ENCODE assay signal across 20 mouse cellular contexts in the genomic region with DNA sequence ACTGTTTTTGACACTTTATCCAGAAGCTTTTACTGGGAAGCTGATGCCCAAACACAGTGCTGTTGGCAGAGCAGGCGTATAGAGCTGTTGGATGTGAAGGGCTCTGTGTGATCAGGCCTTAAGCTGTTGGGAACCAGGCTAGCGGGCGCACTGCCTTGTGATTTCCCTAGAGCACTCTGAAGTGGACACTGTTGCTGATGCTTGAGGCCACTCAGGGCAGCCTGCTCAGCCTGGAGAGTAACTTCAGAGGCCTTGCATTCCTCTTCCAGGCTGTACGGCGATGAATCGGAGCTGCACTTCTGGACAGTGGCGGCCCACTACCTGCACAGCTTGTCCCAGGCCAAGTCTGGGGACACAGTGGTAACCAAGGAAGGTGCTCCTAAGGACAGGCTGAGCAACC. TPM values are rescaled to one million over a fixed set of nuclear protein-coding genes. Genes with fewer than 3 reads are reported as not detected.
DNase-seq lines count a peak whose midpoint lies in the region; ATAC-seq and TF ChIP-seq lines count a peak whose summit lies in the region.
"Had no signal": no experiment of that assay in that cellular context is flagged by ENCODE, and none has a peak within 500 bp of the region (broad histone marks: within the 10 kb centered on the region; RNA-seq: fewer than 3 reads in every experiment).

No protein-coding gene starts in this region.

- peak; percentile 70 for DNase-seq in heart, embryonic 10.5 days (ENCODE audit: low spot score)
- no peak for DNase-seq in heart, adult 18-20 months
- peak; percentile 50 to 66 for DNase-seq in lung, adult 18-20 months
- no peak for DNase-seq in lung, postnatal 14 days
- DNase-seq in lung, postnatal 0 days (ENCODE audit: low spot score): peak; percentile 68
- peak; percentile 38 for DNase-seq in lung, postnatal 25 days (ENCODE audit: low spot score)
- DNase-seq in ovary, adult 18-20 months (ENCODE audit: low spot score): no peak
- DNase-seq in cerebellum, postnatal 14 days: no peak
- DNase-seq: adrenal gland, adult 2 months; adrenal gland, postnatal 10 days; adrenal gland, postnatal 25 days; cerebellum, adult 11 months; cerebellum, adult 18-20 months; cerebellum, adult 8-10 months; cerebellum, adult 9-11 months; cerebellum, postnatal 25 days had no signal

- H3K4me3 ChIP-seq in heart, embryonic 10.5 days: no peak overlapping the region
- no peak overlapping the region for H3K4me3 ChIP-seq in lung, postnatal 0 days (ENCODE audit: low read depth, low read length)
- H3K4me3 ChIP-seq: embryonic facial prominence, embryonic 10.5 days; embryonic facial prominence, embryonic 12.5 days; forebrain, embryonic 13.5 days; forebrain, embryonic 15.5 days had no signal

- peak; percentile 84 for ATAC-seq in lung, postnatal 0 days
- ATAC-seq: forebrain, embryonic 13.5 days; forebrain, embryonic 15.5 days had no signal

- TF ChIP-seq CTCF in lung, postnatal 0 days (IDR thresholded peaks at IDR 0.05): no peak

- H3K36me3 ChIP-seq in heart, embryonic 10.5 days: peaks cover 87% of the 10 kb centered on the region
- peaks cover 32% of the 10 kb centered on the region; the same call in 1 of the 2 replicates for H3K36me3 ChIP-seq in lung, postnatal 0 days (ENCODE audit: insufficient read depth, low read length)

- no peak overlapping the region for H3K27ac ChIP-seq in heart, embryonic 10.5 days
- no peak overlapping the region for H3K27ac ChIP-seq in lung, postnatal 0 days (ENCODE audit: low read length)
- H3K27ac ChIP-seq: embryonic facial prominence, embryonic 10.5 days; embryonic facial prominence, embryonic 12.5 days; forebrain, embryonic 13.5 days; forebrain, embryonic 15.5 days had no signal

- no peak overlapping the region for H3K9ac ChIP-seq in lung, postnatal 0 days (replicated peaks; ENCODE audit: low read depth)
- H3K9ac ChIP-seq: embryonic facial prominence, embryonic 12.5 days; forebrain, embryonic 13.5 days; forebrain, embryonic 15.5 days had no signal

- H3K4me2 ChIP-seq in lung, postnatal 0 days (replicated peaks; ENCODE audit: low read depth, low read length): no peak overlapping the region
- H3K4me2 ChIP-seq: embryonic facial prominence, embryonic 12.5 days; forebrain, embryonic 13.5 days; forebrain, embryonic 15.5 days had no signal

- TF ChIP-seq EP300 in lung, postnatal 0 days (IDR thresholded peaks at IDR 0.05): no peak

- H3K27me3 ChIP-seq in heart, embryonic 10.5 days (ENCODE audit: insufficient read depth, poor library complexity, severe bottlenecking): no peaks in the 10 kb centered on the region
- H3K27me3 ChIP-seq in lung, postnatal 0 days (replicated peaks; ENCODE audit: insufficient read depth, low read length): no peaks in the 10 kb centered on the region
- H3K27me3 ChIP-seq: embryonic facial prominence, embryonic 12.5 days; forebrain, embryonic 13.5 days; forebrain, embryonic 15.5 days had no signal

- H3K4me1 ChIP-seq in heart, embryonic 10.5 days: no peaks in the 10 kb centered on the region
- no peaks in the 10 kb centered on the region for H3K4me1 ChIP-seq in lung, postnatal 0 days (ENCODE audit: insufficient read depth, low read depth, low read length)
- H3K4me1 ChIP-seq: embryonic facial prominence, embryonic 10.5 days; embryonic facial prominence, embryonic 12.5 days; forebrain, embryonic 13.5 days; forebrain, embryonic 15.5 days had no signal

- H3K9me3 ChIP-seq in heart, embryonic 10.5 days: no peaks in the 10 kb centered on the region
- no peaks in the 10 kb centered on the region for H3K9me3 ChIP-seq in lung, postnatal 0 days (ENCODE audit: low read length)
- H3K9me3 ChIP-seq: embryonic facial prominence, embryonic 10.5 days; embryonic facial prominence, embryonic 12.5 days; forebrain, embryonic 13.5 days; forebrain, embryonic 15.5 days had no signal

- 77% methylated on average over 7 of the region's 7 CpGs for WGBS in heart, embryonic 10.5 days
- 67% methylated on average over 7 of the region's 7 CpGs for WGBS in lung, postnatal 0 days

RNA-seq across cellular contexts. Expression of gene Wdr11, which starts 38.7 kb away (rescaled TPM):
- polyA plus RNA-seq in heart, embryonic 10.5 days (2016; fragmentation: Nextera tagmentation; extraction: Ambion mirVana): 35.5 and 38.6 TPM in 2 replicates
- total RNA-seq in heart, adult 18-20 months (2021): 10 to 100 TPM; 20.8 to 22.0 TPM
- 20.3 and 21.0 TPM in 2 replicates for polyA plus RNA-seq in lung, postnatal 0 days (2015; fragmentation: Nextera tagmentation; extraction: Ambion mirVana)

Comparison
In these comparisons a context has a peak if more than half of its experiments do, and no peak if none do; other contexts are left out.
1. DNase-seq: peak in heart, embryonic 10.5 days (single experiment), lung, adult 18-20 months (2 of 2), lung, postnatal 0 days (single experiment) and lung, postnatal 25 days (single experiment); none in heart, adult 18-20 months (0 of 2), lung, postnatal 14 days (single experiment), ovary, adult 18-20 months (single experiment) and cerebellum, postnatal 14 days (0 of 2).